Mouse (Mus musculus): Measurements from ENCODE around the gene Itga6. TPM values are rescaled to one million over a fixed set of nuclear protein-coding genes. Genes with fewer than 3 reads are reported as not detected.

The Itga6 gene
- polyA plus RNA-seq, 1 experiment: 19.1 TPM

DNA sequence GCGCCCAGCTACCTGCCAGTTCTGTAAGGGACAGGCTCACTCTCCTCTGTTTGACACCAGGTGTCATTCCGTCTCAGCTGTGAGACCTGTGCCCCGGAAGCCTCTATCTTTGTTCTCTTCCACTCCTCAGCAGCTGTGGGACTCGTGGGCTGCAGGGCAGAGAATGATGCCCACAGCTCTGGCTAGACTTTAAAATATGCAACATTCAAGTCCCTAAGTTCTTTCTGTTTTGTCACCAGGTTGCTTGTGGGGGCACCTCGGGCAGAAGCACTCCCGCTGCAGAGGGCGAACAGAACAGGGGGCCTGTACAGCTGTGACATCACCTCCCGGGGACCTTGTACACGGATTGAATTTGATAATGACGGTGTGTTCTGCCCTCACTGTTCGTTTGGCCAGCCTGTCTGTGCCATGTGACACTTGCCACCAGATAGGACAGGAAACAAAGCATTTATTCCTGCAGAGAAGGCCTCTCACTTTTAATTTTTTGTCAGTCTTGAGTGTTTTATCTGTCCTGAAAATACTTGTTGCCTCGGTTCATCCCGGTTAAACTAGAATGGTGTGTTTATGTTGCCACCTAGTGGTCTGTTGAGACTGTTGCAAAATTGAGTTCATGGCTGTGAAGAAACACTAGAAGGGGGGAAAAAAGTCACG, 71.1 kb downstream of the Itga6 start:
- TF ChIP-seq POLR2A (IDR thresholded peaks at IDR 0.05; ENCODE audit: low read depth, low read length): no peak
- peak; percentile 15; the same call in 1 of the 2 replicates for TF ChIP-seq CTCF (IDR thresholded peaks at IDR 0.05; ENCODE audit: extremely low read depth, insufficient read depth, insufficient read length, insufficient replicate concordance)
- Histone ChIP-seq H3K36me3 (ENCODE audit: control insufficient read depth, insufficient read depth, low read length) (no peaks in the 10 kb centered on the region), H3K4me1 (ENCODE audit: control insufficient read depth, insufficient read depth, insufficient read length) (peaks cover 24% of the 10 kb centered on the region; the same call in 1 of the 2 replicates), H3K4me3 (ENCODE audit: extremely low read depth, insufficient read depth, insufficient read length) (no peak overlapping the region), H3K27me3 (ENCODE audit: control insufficient read depth, insufficient read depth, low read length) (no peaks in the 10 kb centered on the region), H3K27ac (ENCODE audit: insufficient read depth, low read length) (peak overlapping the region; percentile 44)
- WGBS: 38% methylated on average over 14 of the region's 14 CpGs
- DNase-seq (ENCODE audit: low read depth in 1 of 2, low spot score in 2 of 2): peak; percentile 5 to 58

- H3K4me1 ChIP-seq (ENCODE audit: control insufficient read depth, insufficient read depth, insufficient read length): no peaks in the 10 kb centered on the region
- H3K27me3 ChIP-seq (ENCODE audit: control insufficient read depth, insufficient read depth, low read length): no peaks in the 10 kb centered on the region
- peaks cover 6% of the 10 kb centered on the region for H3K36me3 ChIP-seq (ENCODE audit: control insufficient read depth, insufficient read depth, low read length)
- TF ChIP-seq CTCF (IDR thresholded peaks at IDR 0.05; ENCODE audit: extremely low read depth, insufficient read depth, insufficient read length, insufficient replicate concordance): no peak
- no peak for TF ChIP-seq POLR2A (IDR thresholded peaks at IDR 0.05; ENCODE audit: low read depth, low read length)
- WGBS: 95% methylated on average over 13 of the region's 13 CpGs
- H3K4me3 ChIP-seq (ENCODE audit: extremely low read depth, insufficient read depth, insufficient read length): no peak overlapping the region
- H3K27ac ChIP-seq (ENCODE audit: insufficient read depth, low read length): no peak overlapping the region
- DNase-seq (ENCODE audit: low read depth in 1 of 2, low spot score in 2 of 2): no peak
These were observed 78.7 kb downstream of the Itga6 start for GRCm38 (mm10) chr2:71824146-71824545.

GRCm38 (mm10) chr2:71827711-71828110, 82.3 kb downstream of the Itga6 start:
- no peak for DNase-seq (ENCODE audit: low read depth in 1 of 2, low spot score in 2 of 2)
- TF ChIP-seq CTCF (IDR thresholded peaks at IDR 0.05; ENCODE audit: extremely low read depth, insufficient read depth, insufficient read length, insufficient replicate concordance): no peak
- TF ChIP-seq POLR2A (IDR thresholded peaks at IDR 0.05; ENCODE audit: low read depth, low read length): no peak
- Histone ChIP-seq H3K4me1 (ENCODE audit: control insufficient read depth, insufficient read depth, insufficient read length) (no peaks in the 10 kb centered on the region), H3K36me3 (ENCODE audit: control insufficient read depth, insufficient read depth, low read length) (peaks cover 4% of the 10 kb centered on the region), H3K27me3 (ENCODE audit: control insufficient read depth, insufficient read depth, low read length) (no peaks in the 10 kb centered on the region), H3K4me3 (ENCODE audit: extremely low read depth, insufficient read depth, insufficient read length) (no peak overlapping the region), H3K27ac (ENCODE audit: insufficient read depth, low read length) (no peak overlapping the region)
- WGBS: 91% methylated on average over 13 of the region's 13 CpGs

DNA sequence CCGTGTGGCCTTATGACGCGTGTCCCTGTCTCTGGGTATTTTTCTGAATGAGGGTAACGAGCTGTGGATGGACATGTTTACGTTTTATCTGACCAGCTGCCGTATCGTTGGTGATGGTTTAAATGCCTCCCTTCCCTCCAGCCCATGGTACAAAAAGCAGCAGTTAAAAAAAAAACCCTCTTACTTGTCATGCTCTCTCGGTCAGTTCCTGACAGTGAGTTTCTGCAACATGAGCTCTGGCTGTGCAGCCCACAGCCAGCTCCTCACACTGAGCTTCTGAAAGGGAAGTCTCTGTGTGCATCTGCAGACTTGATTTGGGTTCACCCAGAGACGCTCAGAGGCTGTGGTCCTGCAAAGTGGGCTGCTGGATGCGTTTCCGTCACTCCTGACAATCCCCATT, 83.5 kb downstream of the Itga6 start:
- TF ChIP-seq POLR2A (IDR thresholded peaks at IDR 0.05; ENCODE audit: low read depth, low read length) (no peak), CTCF (IDR thresholded peaks at IDR 0.05; ENCODE audit: extremely low read depth, insufficient read depth, insufficient read length, insufficient replicate concordance) (no peak)
- Histone ChIP-seq H3K4me3 (ENCODE audit: extremely low read depth, insufficient read depth, insufficient read length) (no peak overlapping the region), H3K27me3 (ENCODE audit: control insufficient read depth, insufficient read depth, low read length) (no peaks in the 10 kb centered on the region), H3K36me3 (ENCODE audit: control insufficient read depth, insufficient read depth, low read length) (peaks cover 4% of the 10 kb centered on the region), H3K4me1 (ENCODE audit: control insufficient read depth, insufficient read depth, insufficient read length) (no peaks in the 10 kb centered on the region), H3K27ac (ENCODE audit: insufficient read depth, low read length) (no peak overlapping the region)
- no peak for DNase-seq (ENCODE audit: low read depth in 1 of 2, low spot score in 2 of 2)
- 92% methylated on average over 11 of the region's 11 CpGs for WGBS

- no peak for TF ChIP-seq POLR2A (IDR thresholded peaks at IDR 0.05; ENCODE audit: low read depth, low read length)
- no peak for TF ChIP-seq CTCF (IDR thresholded peaks at IDR 0.05; ENCODE audit: extremely low read depth, insufficient read depth, insufficient read length, insufficient replicate concordance)
- H3K36me3 ChIP-seq (ENCODE audit: control insufficient read depth, insufficient read depth, low read length): peaks cover 4% of the 10 kb centered on the region
- 90% methylated on average over 6 of the region's 6 CpGs for WGBS
These were observed 88.2 kb downstream of the Itga6 start for GRCm38 (mm10) chr2:71833626-71834025.

DNA sequence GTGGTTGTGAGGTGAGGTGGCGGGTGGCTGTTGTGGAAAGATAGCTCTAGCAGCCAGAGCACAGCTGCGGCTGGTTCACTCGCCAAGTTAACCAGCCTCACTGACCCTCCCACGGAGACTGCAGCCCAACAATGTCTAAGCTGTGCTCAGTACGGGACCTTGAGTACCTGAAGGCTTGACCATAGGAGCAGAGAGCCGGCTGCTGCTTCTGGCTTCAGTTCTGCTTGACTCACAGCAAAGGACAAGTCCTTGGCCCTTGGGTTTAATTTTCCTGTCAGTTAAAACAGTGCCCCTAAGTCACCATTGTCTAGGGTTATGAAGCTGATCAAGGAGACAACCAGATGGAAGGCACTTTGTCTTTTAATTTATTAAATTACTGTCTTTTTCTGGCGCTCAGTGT, 89.0 kb downstream of the Itga6 start:
- H3K36me3 ChIP-seq (ENCODE audit: control insufficient read depth, insufficient read depth, low read length): peaks cover 2% of the 10 kb centered on the region; the same call in 1 of the 2 replicates
- 82% methylated on average over 7 of the region's 7 CpGs for WGBS

More at GRCm38 (mm10) chr2:71833626-71834025, 88.2 kb downstream of the Itga6 start:
- Histone ChIP-seq H3K4me1 (ENCODE audit: control insufficient read depth, insufficient read depth, insufficient read length) (no peaks in the 10 kb centered on the region), H3K27ac (ENCODE audit: insufficient read depth, low read length) (no peak overlapping the region), H3K27me3 (ENCODE audit: control insufficient read depth, insufficient read depth, low read length) (no peaks in the 10 kb centered on the region), H3K4me3 (ENCODE audit: extremely low read depth, insufficient read depth, insufficient read length) (no peak overlapping the region)
- no peak for DNase-seq (ENCODE audit: low read depth in 1 of 2, low spot score in 2 of 2)

DNA sequence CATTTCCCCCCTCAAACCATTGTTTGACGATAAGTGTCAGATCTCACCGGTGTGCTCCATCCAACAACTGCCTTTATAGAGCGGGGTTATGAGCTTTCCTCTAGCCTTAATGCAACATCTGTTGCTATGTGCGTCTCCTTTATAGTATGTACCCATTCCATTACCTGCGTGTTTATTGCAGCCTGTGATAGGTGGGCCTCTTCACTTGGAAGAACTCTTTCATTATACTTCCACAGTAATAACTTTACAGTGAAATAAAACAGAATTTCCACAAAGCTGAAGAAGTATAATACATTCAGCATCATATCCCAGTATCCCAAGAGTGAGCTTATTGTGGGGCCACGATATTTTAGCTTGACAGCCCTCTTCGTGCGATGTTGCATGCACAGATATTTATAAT, 90.1 kb downstream of the Itga6 start:
- DNase-seq (ENCODE audit: low read depth in 1 of 2, low spot score in 2 of 2): no peak
- H3K36me3 ChIP-seq (ENCODE audit: control insufficient read depth, insufficient read depth, low read length): peaks cover 2% of the 10 kb centered on the region

More for the DNA sequence above, 89.0 kb downstream of the Itga6 start:
- no peaks in the 10 kb centered on the region for H3K4me1 ChIP-seq (ENCODE audit: control insufficient read depth, insufficient read depth, insufficient read length)
- no peaks in the 10 kb centered on the region for H3K27me3 ChIP-seq (ENCODE audit: control insufficient read depth, insufficient read depth, low read length)
- no peak overlapping the region for H3K4me3 ChIP-seq (ENCODE audit: extremely low read depth, insufficient read depth, insufficient read length)
- no peak for TF ChIP-seq CTCF (IDR thresholded peaks at IDR 0.05; ENCODE audit: extremely low read depth, insufficient read depth, insufficient read length, insufficient replicate concordance)
- TF ChIP-seq POLR2A (IDR thresholded peaks at IDR 0.05; ENCODE audit: low read depth, low read length): no peak
- H3K27ac ChIP-seq (ENCODE audit: insufficient read depth, low read length): no peak overlapping the region
- no peak for DNase-seq (ENCODE audit: low read depth in 1 of 2, low spot score in 2 of 2)

More for the DNA sequence above, 90.1 kb downstream of the Itga6 start:
- TF ChIP-seq POLR2A (IDR thresholded peaks at IDR 0.05; ENCODE audit: low read depth, low read length) (no peak), CTCF (IDR thresholded peaks at IDR 0.05; ENCODE audit: extremely low read depth, insufficient read depth, insufficient read length, insufficient replicate concordance) (no peak)
- no peaks in the 10 kb centered on the region for H3K27me3 ChIP-seq (ENCODE audit: control insufficient read depth, insufficient read depth, low read length)
- WGBS: 91% methylated on average over 8 of the region's 8 CpGs
- no peak overlapping the region for H3K27ac ChIP-seq (ENCODE audit: insufficient read depth, low read length)
- no peaks in the 10 kb centered on the region for H3K4me1 ChIP-seq (ENCODE audit: control insufficient read depth, insufficient read depth, insufficient read length)
- H3K4me3 ChIP-seq (ENCODE audit: extremely low read depth, insufficient read depth, insufficient read length): no peak overlapping the region
